Mouse (Mus musculus): ENCODE data around the gene Unc5cl. TPM values are rescaled to one million over a fixed set of nuclear protein-coding genes. Genes with fewer than 3 reads are reported as not detected.

Gene Unc5cl
- polyA plus RNA-seq, 1 experiment from 2014 or later = 0.08 TPM

GRCm38 (mm10) chr17:48418174-48418573 is 36.5 kb upstream of the Unc5cl start:
- Histone ChIP-seq H3K27me3 (no peaks in the 10 kb centered on the region), H3K36me3 (peaks cover 39% of the 10 kb centered on the region), H3K27ac (no peak overlapping the region), H3K4me2 (no peak overlapping the region), H3K4me1 (no peaks in the 10 kb centered on the region), H3K9me3 (no peaks in the 10 kb centered on the region), H3K9ac (no peak overlapping the region), H3K4me3 (no peak overlapping the region)
- 75% methylated on average over 7 of the region's 7 CpGs for WGBS
- no peak for ATAC-seq (ENCODE audit: insufficient number of reproducible peaks, insufficient read depth, low FRiP score, low TSS enrichment, low read depth)

- no peak overlapping the region for H3K4me2 ChIP-seq
Measured at GRCm38 (mm10) chr17:48418781-48419180, 35.9 kb upstream of the Unc5cl start.

GRCm38 (mm10) chr17:48419571-48419970 is 35.1 kb upstream of the Unc5cl start:
- Histone ChIP-seq H3K4me2 (no peak overlapping the region), H3K36me3 (peaks cover 30% of the 10 kb centered on the region), H3K4me1 (no peaks in the 10 kb centered on the region), H3K4me3 (no peak overlapping the region), H3K9ac (no peak overlapping the region), H3K27ac (no peak overlapping the region), H3K9me3 (no peaks in the 10 kb centered on the region), H3K27me3 (no peaks in the 10 kb centered on the region)
- 66% methylated on average over 2 of the region's 2 CpGs for WGBS
- ATAC-seq (ENCODE audit: insufficient number of reproducible peaks, insufficient read depth, low FRiP score, low TSS enrichment, low read depth) = no peak

More at GRCm38 (mm10) chr17:48418781-48419180, 35.9 kb upstream of the Unc5cl start:
- H3K27me3 ChIP-seq = no peaks in the 10 kb centered on the region
- 90% methylated on average over 1 of the region's 1 CpGs for WGBS
- H3K4me3 ChIP-seq = no peak overlapping the region
- H3K27ac ChIP-seq = no peak overlapping the region
- no peak for ATAC-seq (ENCODE audit: insufficient number of reproducible peaks, insufficient read depth, low FRiP score, low TSS enrichment, low read depth)
- H3K9me3 ChIP-seq = no peaks in the 10 kb centered on the region
- H3K36me3 ChIP-seq = peaks cover 35% of the 10 kb centered on the region
- no peaks in the 10 kb centered on the region for H3K4me1 ChIP-seq
- H3K9ac ChIP-seq = no peak overlapping the region

- H3K4me3 ChIP-seq = no peak overlapping the region
- H3K4me2 ChIP-seq = no peak overlapping the region
- ATAC-seq (ENCODE audit: insufficient number of reproducible peaks, insufficient read depth, low FRiP score, low TSS enrichment, low read depth) = no peak
- WGBS = 81% methylated on average over 9 of the region's 9 CpGs
- no peaks in the 10 kb centered on the region for H3K27me3 ChIP-seq
- H3K4me1 ChIP-seq = peaks cover 20% of the 10 kb centered on the region
- no peaks in the 10 kb centered on the region for H3K36me3 ChIP-seq
- H3K9me3 ChIP-seq = no peaks in the 10 kb centered on the region
- no peak overlapping the region for H3K9ac ChIP-seq
- no peak overlapping the region for H3K27ac ChIP-seq
Measured at GRCm38 (mm10) chr17:48424237-48424636, 30.5 kb upstream of the Unc5cl start.

- Histone ChIP-seq H3K9me3 (no peaks in the 10 kb centered on the region), H3K4me2 (no peak overlapping the region), H3K4me1 (peaks cover 20% of the 10 kb centered on the region), H3K9ac (no peak overlapping the region), H3K36me3 (no peaks in the 10 kb centered on the region), H3K27me3 (no peaks in the 10 kb centered on the region), H3K4me3 (no peak overlapping the region), H3K27ac (no peak overlapping the region)
- WGBS = 32% methylated on average over 9 of the region's 9 CpGs
- no peak for ATAC-seq (ENCODE audit: insufficient number of reproducible peaks, insufficient read depth, low FRiP score, low TSS enrichment, low read depth)
Measured at GRCm38 (mm10) chr17:48425823-48426612, 28.7 kb upstream of the Unc5cl start.

- no peak for ATAC-seq (ENCODE audit: insufficient number of reproducible peaks, insufficient read depth, low FRiP score, low TSS enrichment, low read depth)
- Histone ChIP-seq H3K36me3 (no peaks in the 10 kb centered on the region), H3K4me1 (peaks cover 20% of the 10 kb centered on the region), H3K27ac (no peak overlapping the region; the same call in 1 of the 2 replicates), H3K4me3 (no peak overlapping the region), H3K9ac (no peak overlapping the region), H3K9me3 (no peaks in the 10 kb centered on the region), H3K27me3 (no peaks in the 10 kb centered on the region), H3K4me2 (no peak overlapping the region)
- 45% methylated on average over 13 of the region's 13 CpGs for WGBS
Measured at GRCm38 (mm10) chr17:48426991-48427750, 27.5 kb upstream of the Unc5cl start.

- peak overlapping the region; percentile 44 for H3K27ac ChIP-seq
Measured at GRCm38 (mm10) chr17:48427852-48428530, 26.7 kb upstream of the Unc5cl start.

GRCm38 (mm10) chr17:48430394-48430793 is 24.3 kb upstream of the Unc5cl start:
- ATAC-seq (ENCODE audit: insufficient number of reproducible peaks, insufficient read depth, low FRiP score, low TSS enrichment, low read depth) = no peak
- WGBS = 26% methylated on average over 5 of the region's 5 CpGs
- Histone ChIP-seq H3K4me1 (peaks cover 20% of the 10 kb centered on the region), H3K4me3 (no peak overlapping the region), H3K27ac (0 out of 2 replicates have a peak overlapping the region, but pooled peaks have one; percentile 39), H3K4me2 (no peak overlapping the region), H3K9me3 (no peaks in the 10 kb centered on the region), H3K9ac (no peak overlapping the region), H3K36me3 (no peaks in the 10 kb centered on the region), H3K27me3 (no peaks in the 10 kb centered on the region)

More at GRCm38 (mm10) chr17:48427852-48428530, 26.7 kb upstream of the Unc5cl start:
- no peaks in the 10 kb centered on the region for H3K36me3 ChIP-seq
- ATAC-seq (ENCODE audit: insufficient number of reproducible peaks, insufficient read depth, low FRiP score, low TSS enrichment, low read depth) = no peak
- no peak overlapping the region for H3K9ac ChIP-seq
- H3K4me1 ChIP-seq = peaks cover 20% of the 10 kb centered on the region
- no peak overlapping the region for H3K4me2 ChIP-seq
- 40% methylated on average over 11 of the region's 11 CpGs for WGBS
- H3K4me3 ChIP-seq = no peak overlapping the region
- no peaks in the 10 kb centered on the region for H3K27me3 ChIP-seq
- no peaks in the 10 kb centered on the region for H3K9me3 ChIP-seq

- Histone ChIP-seq H3K9me3 (no peaks in the 10 kb centered on the region), H3K36me3 (no peaks in the 10 kb centered on the region), H3K4me3 (no peak overlapping the region), H3K4me2 (no peak overlapping the region), H3K27me3 (no peaks in the 10 kb centered on the region), H3K27ac (no peak overlapping the region), H3K9ac (no peak overlapping the region), H3K4me1 (peaks cover 15% of the 10 kb centered on the region)
- ATAC-seq (ENCODE audit: insufficient number of reproducible peaks, insufficient read depth, low FRiP score, low TSS enrichment, low read depth) = no peak
- WGBS = 65% methylated on average over 5 of the region's 5 CpGs
Measured at GRCm38 (mm10) chr17:48431054-48431453, 23.6 kb upstream of the Unc5cl start.

- H3K9me3 ChIP-seq = no peaks in the 10 kb centered on the region
- no peak within 1 kb of the TSS for H3K4me3 ChIP-seq
- peaks cover 15% of the 10 kb centered on the region; the same call in 1 of the 2 replicates for H3K4me1 ChIP-seq
- peak; percentile 39; the same call in 1 of the 2 replicates for ATAC-seq (ENCODE audit: insufficient number of reproducible peaks, insufficient read depth, low FRiP score, low TSS enrichment, low read depth)
- no peaks in the 10 kb centered on the region for H3K36me3 ChIP-seq
- H3K27ac ChIP-seq = no peak within 1 kb of the TSS
- H3K27me3 ChIP-seq = no peaks in the 10 kb centered on the region
- WGBS = 56% methylated on average over 16 of the region's 16 CpGs
- H3K9ac ChIP-seq = no peak within 1 kb of the TSS; the same call in 1 of the 2 replicates
- no peak within 1 kb of the TSS for H3K4me2 ChIP-seq
Measured at GRCm38 (mm10) chr17:48432158-48432980, 22.3 kb upstream of the Unc5cl start, which contains the start of gene Apobec2. TSS of gene Apobec2 (minus strand) at chr17:48432930.
